Mouse (Mus musculus): ENCODE measurements around the gene Tpr. TPM values are rescaled to one million over a fixed set of nuclear protein-coding genes. Genes with fewer than 3 reads are reported as not detected.

The Tpr gene
- polyA plus RNA-seq, 1 experiment from 2014 or later = 161 TPM

DNA sequence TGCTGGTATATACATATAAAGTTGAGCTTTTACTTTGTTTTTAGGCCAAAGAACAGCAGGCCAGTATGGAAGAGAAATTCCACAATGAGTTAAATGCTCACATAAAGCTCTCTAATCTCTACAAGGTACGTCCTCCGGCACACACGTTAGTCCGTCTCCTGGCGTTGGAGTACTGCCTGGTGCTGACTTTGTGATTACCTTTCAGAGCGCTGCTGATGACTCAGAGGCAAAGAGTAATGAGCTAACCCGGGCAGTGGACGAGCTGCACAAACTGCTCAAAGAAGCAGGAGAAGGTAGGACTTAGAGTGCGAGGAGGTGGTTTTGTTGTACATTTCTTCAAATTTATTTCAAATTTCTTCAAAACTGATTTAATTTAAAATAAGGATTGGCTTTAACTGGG, 14.6 kb downstream of the Tpr start:
- WGBS = 90% methylated on average over 9 of the region's 9 CpGs
- Histone ChIP-seq H3K27ac (replicated peaks) (no peak overlapping the region), H3K27me3 (no peaks in the 10 kb centered on the region), H3K4me1 (no peaks in the 10 kb centered on the region), H3K4me3 (no peak overlapping the region), H3K9ac (replicated peaks) (no peak overlapping the region), H3K4me2 (replicated peaks) (no peak overlapping the region), H3K9me3 (no peaks in the 10 kb centered on the region), H3K36me3 (peaks cover 74% of the 10 kb centered on the region)
- ATAC-seq (replicated peaks) = no peak

DNA sequence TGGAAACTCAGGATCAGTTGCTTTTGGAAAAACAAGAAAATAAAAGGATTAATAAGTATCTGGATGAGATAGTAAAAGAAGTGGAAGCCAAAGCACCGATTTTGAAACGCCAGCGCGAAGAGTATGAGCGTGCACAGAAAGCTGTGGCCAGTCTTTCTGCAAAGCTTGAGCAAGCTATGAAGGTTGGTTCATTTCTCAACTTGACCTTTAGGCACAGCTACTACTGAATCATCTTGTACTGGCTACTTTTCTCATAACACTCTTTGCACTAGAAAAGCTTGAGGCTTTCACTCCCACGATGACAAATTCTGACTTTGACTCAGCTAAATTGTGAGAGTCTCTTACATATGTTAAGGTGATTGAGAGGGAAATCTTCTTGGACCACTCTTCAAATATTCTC, 17.4 kb downstream of the Tpr start:
- H3K9ac ChIP-seq (replicated peaks) = no peak overlapping the region
- no peaks in the 10 kb centered on the region for H3K9me3 ChIP-seq
- no peak overlapping the region for H3K4me2 ChIP-seq (replicated peaks)
- H3K27ac ChIP-seq (replicated peaks) = no peak overlapping the region
- H3K4me3 ChIP-seq = no peak overlapping the region
- no peaks in the 10 kb centered on the region for H3K27me3 ChIP-seq
- H3K4me1 ChIP-seq = no peaks in the 10 kb centered on the region
- no peak for ATAC-seq (replicated peaks)
- peaks cover 79% of the 10 kb centered on the region for H3K36me3 ChIP-seq
- WGBS = 97% methylated on average over 6 of the region's 6 CpGs

DNA sequence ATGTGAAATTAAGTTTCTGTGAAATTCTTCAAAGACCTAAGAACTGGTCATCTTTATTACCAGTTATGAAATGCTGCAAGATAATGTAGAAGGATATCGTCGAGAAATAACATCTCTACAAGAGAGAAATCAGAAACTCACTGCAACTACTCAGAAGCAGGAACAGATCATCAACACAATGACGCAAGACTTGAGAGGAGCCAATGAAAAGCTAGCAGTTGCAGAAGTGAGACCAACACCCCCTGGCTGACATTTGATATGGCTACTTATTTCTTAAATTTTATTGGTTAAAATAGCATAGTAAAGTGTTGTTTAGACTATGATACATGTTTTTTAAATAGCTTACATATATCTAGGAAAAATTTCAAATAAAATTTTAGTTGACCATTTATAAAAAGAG, 23.4 kb downstream of the Tpr start:
- H3K27me3 ChIP-seq = no peaks in the 10 kb centered on the region
- H3K9me3 ChIP-seq = no peaks in the 10 kb centered on the region
- WGBS = 97% methylated on average over 3 of the region's 3 CpGs
- H3K4me2 ChIP-seq (replicated peaks) = no peak overlapping the region
- H3K36me3 ChIP-seq = peaks cover 77% of the 10 kb centered on the region
- no peak for ATAC-seq (replicated peaks)
- H3K4me1 ChIP-seq = no peaks in the 10 kb centered on the region
- no peak overlapping the region for H3K4me3 ChIP-seq
- no peak overlapping the region for H3K27ac ChIP-seq (replicated peaks)
- no peak overlapping the region for H3K9ac ChIP-seq (replicated peaks)

DNA sequence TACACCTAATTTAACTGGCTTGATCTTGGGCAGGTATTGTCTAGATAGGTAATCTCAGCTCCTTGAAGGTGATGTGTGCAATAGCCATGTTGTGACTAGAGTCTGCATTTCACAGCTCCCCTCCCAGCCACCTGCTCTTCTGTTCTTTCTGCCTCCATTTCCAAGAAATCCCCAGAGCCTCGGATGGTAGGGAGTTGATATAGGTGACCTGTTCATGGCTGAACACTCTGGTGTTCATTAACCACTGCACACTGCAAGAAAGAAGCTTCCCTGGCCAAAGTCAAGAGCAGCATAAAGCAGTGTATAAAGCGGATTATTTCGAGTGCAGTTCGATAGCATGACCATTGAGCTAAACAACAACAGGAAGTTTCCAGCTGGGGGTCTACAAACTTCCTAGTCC, 25.8 kb downstream of the Tpr start:
- no peak overlapping the region for H3K4me2 ChIP-seq (replicated peaks)
- no peak overlapping the region for H3K4me3 ChIP-seq
- H3K9ac ChIP-seq (replicated peaks) = no peak overlapping the region
- ATAC-seq (replicated peaks) = no peak
- H3K36me3 ChIP-seq = peaks cover 78% of the 10 kb centered on the region
- H3K4me1 ChIP-seq = no peaks in the 10 kb centered on the region
- H3K27ac ChIP-seq (replicated peaks) = no peak overlapping the region
- H3K9me3 ChIP-seq = no peaks in the 10 kb centered on the region
- WGBS = 94% methylated on average over 4 of the region's 4 CpGs
- no peaks in the 10 kb centered on the region for H3K27me3 ChIP-seq

DNA sequence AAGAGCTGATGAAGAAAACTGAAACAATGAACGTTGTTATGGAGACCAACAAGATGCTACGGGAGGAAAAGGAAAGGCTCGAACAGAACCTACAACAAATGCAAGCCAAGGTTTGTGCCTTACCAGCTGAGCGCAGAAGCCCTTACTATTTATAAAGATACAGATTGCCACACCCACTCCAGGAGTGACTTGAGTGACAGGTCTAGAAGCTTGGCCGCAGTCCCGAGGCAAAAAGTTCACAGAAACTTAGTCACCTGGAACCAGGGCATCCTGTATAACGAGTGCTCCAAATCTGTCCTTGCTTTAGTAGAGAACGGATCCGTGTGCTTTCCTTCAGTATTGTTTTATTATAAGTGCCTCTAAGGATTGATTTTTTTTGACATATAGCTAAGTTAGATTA, 33.0 kb downstream of the Tpr start:
- ATAC-seq (replicated peaks) = no peak
- Histone ChIP-seq H3K4me3 (no peak overlapping the region), H3K9ac (replicated peaks) (no peak overlapping the region), H3K27me3 (no peaks in the 10 kb centered on the region), H3K9me3 (no peaks in the 10 kb centered on the region), H3K4me1 (no peaks in the 10 kb centered on the region), H3K4me2 (replicated peaks) (no peak overlapping the region), H3K36me3 (peaks cover 84% of the 10 kb centered on the region), H3K27ac (replicated peaks) (no peak overlapping the region)
- whole genome bisulfite sequencing = 81% methylated on average over 9 of the region's 9 CpGs

DNA sequence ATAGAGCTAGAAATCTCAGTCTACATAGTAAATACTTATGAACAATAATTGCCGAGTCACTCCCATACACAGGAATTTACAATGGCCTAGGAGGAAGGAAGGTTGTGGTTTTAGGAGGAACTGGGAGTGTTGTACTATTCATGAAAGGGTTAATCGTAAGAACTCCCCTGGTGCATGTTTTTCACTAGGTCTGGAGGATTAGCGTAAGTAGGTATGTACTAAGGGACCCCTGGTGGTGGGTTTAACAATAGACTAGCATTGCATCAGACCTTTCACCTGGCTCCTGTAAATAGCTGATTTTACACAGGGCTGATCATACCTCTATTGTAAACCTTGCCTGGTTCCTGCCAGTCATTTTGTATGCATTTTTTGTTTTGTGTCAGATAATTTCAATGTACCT, 33.6 kb downstream of the Tpr start:
- Histone ChIP-seq H3K4me2 (replicated peaks) (no peak overlapping the region), H3K27me3 (no peaks in the 10 kb centered on the region), H3K27ac (replicated peaks) (no peak overlapping the region), H3K4me3 (no peak overlapping the region), H3K36me3 (peaks cover 88% of the 10 kb centered on the region), H3K9me3 (no peaks in the 10 kb centered on the region), H3K9ac (replicated peaks) (no peak overlapping the region), H3K4me1 (no peaks in the 10 kb centered on the region)
- no peak for ATAC-seq (replicated peaks)
- WGBS = 44% methylated on average over 3 of the region's 3 CpGs

DNA sequence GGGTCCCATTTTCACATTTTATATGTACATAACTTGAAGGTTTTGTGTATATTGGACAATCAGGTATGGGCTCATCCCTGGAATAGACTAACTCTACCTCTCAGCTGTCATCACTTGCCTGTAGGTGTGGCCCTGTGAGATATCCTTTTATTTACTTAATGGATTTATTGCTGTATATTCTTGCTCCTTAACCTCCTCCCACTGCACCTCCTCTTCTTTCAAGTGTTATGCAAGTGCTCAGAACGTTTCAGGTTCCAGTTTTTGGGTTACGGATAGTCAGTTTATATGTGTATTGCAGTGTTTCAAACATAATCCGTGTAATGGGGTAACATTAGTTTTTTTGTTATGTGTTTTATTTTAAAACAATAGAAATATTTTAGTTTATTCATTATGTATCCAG, 46.0 kb downstream of the Tpr start:
- H3K4me3 ChIP-seq = no peak overlapping the region
- H3K27ac ChIP-seq (replicated peaks) = no peak overlapping the region
- no peak overlapping the region for H3K9ac ChIP-seq (replicated peaks)
- no peak for ATAC-seq (replicated peaks)
- no peak overlapping the region for H3K4me2 ChIP-seq (replicated peaks)
- peaks cover 78% of the 10 kb centered on the region for H3K36me3 ChIP-seq
- no peaks in the 10 kb centered on the region for H3K4me1 ChIP-seq
- no peaks in the 10 kb centered on the region for H3K27me3 ChIP-seq
- no peaks in the 10 kb centered on the region for H3K9me3 ChIP-seq
- WGBS = 94% methylated on average over 3 of the region's 3 CpGs

DNA sequence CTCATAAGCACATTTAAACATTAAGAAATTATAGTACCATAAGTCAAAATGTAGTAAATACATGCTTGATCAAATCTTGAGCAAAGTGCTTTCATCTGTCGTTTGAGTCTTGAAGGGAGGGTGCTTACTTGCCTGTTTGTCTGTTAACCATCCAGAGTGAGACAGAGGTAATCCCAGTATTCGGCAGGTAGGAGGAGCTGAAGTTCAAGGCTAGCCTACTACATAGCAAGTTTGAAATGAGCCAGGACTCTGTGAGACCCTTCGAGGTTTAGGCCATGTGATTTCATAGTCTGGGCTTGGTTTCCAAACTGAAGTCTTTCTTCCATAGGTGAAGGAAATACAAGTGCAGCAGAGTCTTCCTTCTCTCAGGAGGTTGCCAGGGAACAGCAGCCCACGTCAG, 49.1 kb downstream of the Tpr start:
- H3K9me3 ChIP-seq = no peaks in the 10 kb centered on the region
- no peak overlapping the region for H3K4me2 ChIP-seq (replicated peaks)
- no peak overlapping the region for H3K9ac ChIP-seq (replicated peaks)
- H3K27me3 ChIP-seq = no peaks in the 10 kb centered on the region
- no peak overlapping the region for H3K4me3 ChIP-seq
- no peak for ATAC-seq (replicated peaks)
- no peak overlapping the region for H3K27ac ChIP-seq (replicated peaks)
- H3K36me3 ChIP-seq = peaks cover 76% of the 10 kb centered on the region
- WGBS = 87% methylated on average over 4 of the region's 4 CpGs
- no peaks in the 10 kb centered on the region for H3K4me1 ChIP-seq

DNA sequence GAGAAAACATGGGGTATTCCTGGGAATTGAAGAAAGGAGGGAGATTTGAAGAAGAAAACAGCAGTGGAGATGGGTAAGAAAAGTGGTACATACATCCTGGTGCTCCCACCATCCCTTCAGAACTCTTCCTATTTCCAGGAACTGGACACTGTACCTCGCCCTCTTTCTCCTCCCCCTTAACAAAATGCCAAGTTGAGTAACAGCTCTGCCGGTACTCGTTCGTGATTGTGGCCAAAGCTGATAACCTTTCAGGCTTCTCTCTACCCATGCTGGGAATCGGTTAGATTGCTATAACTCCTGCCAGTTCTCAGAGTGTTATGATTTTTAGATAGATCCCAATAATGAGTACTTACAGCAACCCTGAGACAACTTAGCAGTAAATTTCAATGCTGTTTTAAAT, 66.3 kb downstream of the Tpr start:
- H3K4me1 ChIP-seq = no peaks in the 10 kb centered on the region
- no peaks in the 10 kb centered on the region for H3K36me3 ChIP-seq
- no peaks in the 10 kb centered on the region for H3K9me3 ChIP-seq
- no peak overlapping the region for H3K9ac ChIP-seq (replicated peaks)
- H3K4me2 ChIP-seq (replicated peaks) = no peak overlapping the region
- ATAC-seq (replicated peaks) = no peak
- no peak overlapping the region for H3K4me3 ChIP-seq
- no peak overlapping the region for H3K27ac ChIP-seq (replicated peaks)
- no peaks in the 10 kb centered on the region for H3K27me3 ChIP-seq
- WGBS = 94% methylated on average over 5 of the region's 5 CpGs

DNA sequence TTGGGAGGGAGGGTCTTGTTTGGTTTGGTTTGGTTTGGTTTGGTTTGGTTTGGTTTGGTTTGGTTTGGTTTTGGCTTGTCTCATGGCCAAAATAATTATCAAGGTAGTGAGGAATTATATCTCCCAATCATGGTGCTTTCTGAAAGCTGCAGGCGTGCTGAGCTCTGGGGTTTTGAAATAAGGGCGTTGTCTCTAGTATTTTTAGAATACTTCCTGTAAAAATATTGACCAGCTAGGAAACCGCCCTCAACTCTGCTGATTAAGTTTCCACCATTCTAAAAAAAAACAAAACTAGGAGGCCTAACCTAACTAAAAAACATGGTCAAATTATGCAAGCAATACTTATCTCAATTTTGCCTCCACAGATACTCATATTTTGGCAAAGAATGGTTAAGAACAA, 67.0 kb downstream of the Tpr start:
- H3K27ac ChIP-seq (replicated peaks) = no peak overlapping the region
- H3K36me3 ChIP-seq = no peaks in the 10 kb centered on the region
- ATAC-seq (replicated peaks) = no peak
- H3K27me3 ChIP-seq = no peaks in the 10 kb centered on the region
- H3K4me1 ChIP-seq = no peaks in the 10 kb centered on the region
- no peak overlapping the region for H3K4me3 ChIP-seq
- H3K9ac ChIP-seq (replicated peaks) = no peak overlapping the region
- 90% methylated on average over 3 of the region's 3 CpGs for WGBS
- no peak overlapping the region for H3K4me2 ChIP-seq (replicated peaks)
- H3K9me3 ChIP-seq = no peaks in the 10 kb centered on the region

DNA sequence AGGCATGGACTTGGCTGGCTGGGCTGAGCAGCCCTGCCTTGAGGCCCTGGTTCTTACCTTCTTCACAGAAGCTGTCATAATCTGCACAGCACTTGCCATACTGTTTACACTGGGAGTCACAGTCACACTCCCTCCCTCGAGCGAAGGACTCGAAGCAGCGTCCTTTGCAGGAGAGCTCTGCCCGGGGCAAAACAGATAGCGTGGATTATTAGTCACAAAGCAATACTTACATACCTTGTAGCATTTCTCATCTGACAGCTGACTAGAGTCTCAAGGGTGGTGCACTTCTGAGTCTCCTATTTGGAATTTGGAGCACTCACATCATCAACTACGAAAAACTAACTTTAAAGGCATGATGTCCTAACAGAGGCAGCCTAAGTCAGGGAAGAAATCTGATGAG, 68.0 kb downstream of the Tpr start:
- no peak overlapping the region for H3K4me3 ChIP-seq
- H3K27ac ChIP-seq (replicated peaks) = no peak overlapping the region
- H3K36me3 ChIP-seq = no peaks in the 10 kb centered on the region
- H3K9ac ChIP-seq (replicated peaks) = no peak overlapping the region
- H3K27me3 ChIP-seq = no peaks in the 10 kb centered on the region
- 83% methylated on average over 7 of the region's 7 CpGs for WGBS
- no peak overlapping the region for H3K4me2 ChIP-seq (replicated peaks)
- no peaks in the 10 kb centered on the region for H3K4me1 ChIP-seq
- ATAC-seq (replicated peaks) = no peak
- H3K9me3 ChIP-seq = no peaks in the 10 kb centered on the region

DNA sequence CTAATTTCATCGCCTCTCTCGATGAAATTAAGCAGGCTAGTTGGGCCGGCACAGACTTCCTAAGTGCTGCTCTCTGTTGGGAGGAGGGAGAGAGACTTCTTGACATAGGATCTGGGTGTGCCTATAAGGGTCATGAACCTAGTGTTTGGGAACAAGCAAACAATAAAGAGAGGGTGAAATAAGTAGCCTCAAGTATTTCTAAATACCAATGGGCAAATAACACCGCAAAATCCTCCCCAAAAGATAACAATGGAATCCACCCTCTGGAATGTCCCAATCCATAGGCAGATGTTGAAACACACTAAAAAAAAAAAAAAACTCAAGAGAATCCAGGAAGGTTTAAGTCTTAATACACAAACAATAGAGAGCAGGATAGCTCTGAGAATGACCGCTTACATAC, 70.4 kb downstream of the Tpr start:
- H3K4me2 ChIP-seq (replicated peaks) = no peak overlapping the region
- H3K4me3 ChIP-seq = no peak overlapping the region
- H3K9ac ChIP-seq (replicated peaks) = no peak overlapping the region
- H3K27ac ChIP-seq (replicated peaks) = no peak overlapping the region
- H3K4me1 ChIP-seq = no peaks in the 10 kb centered on the region
- no peaks in the 10 kb centered on the region for H3K9me3 ChIP-seq
- ATAC-seq (replicated peaks) = no peak
- H3K36me3 ChIP-seq = no peaks in the 10 kb centered on the region
- no peaks in the 10 kb centered on the region for H3K27me3 ChIP-seq
- WGBS = 88% methylated on average over 5 of the region's 5 CpGs

DNA sequence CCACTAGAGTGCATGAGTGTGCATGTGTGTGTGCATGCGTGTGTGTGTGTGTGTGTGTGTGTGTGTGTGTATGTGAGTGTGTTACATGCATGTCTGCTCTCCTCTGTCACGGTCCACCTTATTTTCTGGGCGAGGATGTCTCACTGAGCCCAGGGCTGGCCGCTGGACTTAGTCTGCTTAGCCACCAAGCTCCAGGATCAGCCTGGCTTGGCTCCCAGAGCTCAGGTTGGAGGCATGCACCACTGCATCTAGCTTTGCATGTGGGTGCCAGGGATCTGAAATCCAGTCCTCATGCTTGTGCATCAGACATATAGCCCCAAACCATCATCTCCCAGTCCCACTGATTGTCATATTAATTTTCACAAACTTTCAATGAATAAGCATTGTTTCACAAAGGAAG, 71.1 kb downstream of the Tpr start:
- no peaks in the 10 kb centered on the region for H3K9me3 ChIP-seq
- no peaks in the 10 kb centered on the region for H3K27me3 ChIP-seq
- H3K4me2 ChIP-seq (replicated peaks) = no peak overlapping the region
- WGBS = 80% methylated on average over 4 of the region's 4 CpGs
- no peaks in the 10 kb centered on the region for H3K4me1 ChIP-seq
- H3K9ac ChIP-seq (replicated peaks) = no peak overlapping the region
- H3K36me3 ChIP-seq = no peaks in the 10 kb centered on the region
- no peak for ATAC-seq (replicated peaks)
- H3K4me3 ChIP-seq = no peak overlapping the region
- no peak overlapping the region for H3K27ac ChIP-seq (replicated peaks)

DNA sequence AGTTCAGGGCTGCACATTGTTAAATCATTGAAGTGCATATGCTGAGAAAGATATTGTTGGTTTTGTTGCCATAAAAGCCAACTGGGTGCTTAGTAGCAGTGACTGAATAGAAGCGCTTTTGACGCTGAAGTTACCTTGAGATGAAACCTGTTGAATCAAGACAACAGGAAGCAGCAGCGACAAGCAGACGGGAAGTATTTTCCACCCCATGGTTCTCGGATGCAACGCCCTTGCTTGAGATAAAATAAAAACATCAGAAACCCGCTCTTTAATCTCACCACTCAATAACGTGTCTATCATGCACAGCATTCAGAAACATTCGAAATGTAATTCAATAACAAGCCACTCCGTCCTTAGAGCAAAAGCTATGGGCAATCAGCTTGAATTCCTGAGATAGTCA, 72.7 kb downstream of the Tpr start:
- Histone ChIP-seq H3K9me3 (no peaks in the 10 kb centered on the region), H3K27ac (replicated peaks) (no peak overlapping the region), H3K9ac (replicated peaks) (no peak overlapping the region), H3K27me3 (no peaks in the 10 kb centered on the region), H3K36me3 (no peaks in the 10 kb centered on the region), H3K4me2 (replicated peaks) (no peak overlapping the region), H3K4me3 (no peak overlapping the region), H3K4me1 (no peaks in the 10 kb centered on the region)
- WGBS = 91% methylated on average over 10 of the region's 10 CpGs
- ATAC-seq (replicated peaks) = no peak
